Mouse (Mus musculus) heart, postnatal 4 days (tissue): ENCODE data around the gene Mbnl3. TPM values are rescaled to one million over a fixed set of nuclear protein-coding genes. Genes with fewer than 3 reads are reported as not detected.
A peak's percentile ranks its signal among the peaks of the same experiment; 100 is the strongest.

Experiments
- DNase-seq: peaks from one replicate; pipeline ENCODE4 v3.0.0; 2021
- microRNA-seq, 2 experiments: library from miRNA; unstranded; fragments of <30 nt; microRNA quantifications; one replicate each; pipeline ENCODE4 v1.2.0; 2021 to 2022
- total RNA-seq, 2 experiments: library from RNA; stranded (reverse); gene quantifications; 2 replicates each; pipeline ENCODE4 v1.2.3; 2021

The Mbnl3 gene
- total RNA-seq: 10 to 100 TPM in 1 of 2 experiments, 1 to 10 TPM in 1; 9.7 to 10.6 TPM

DNA sequence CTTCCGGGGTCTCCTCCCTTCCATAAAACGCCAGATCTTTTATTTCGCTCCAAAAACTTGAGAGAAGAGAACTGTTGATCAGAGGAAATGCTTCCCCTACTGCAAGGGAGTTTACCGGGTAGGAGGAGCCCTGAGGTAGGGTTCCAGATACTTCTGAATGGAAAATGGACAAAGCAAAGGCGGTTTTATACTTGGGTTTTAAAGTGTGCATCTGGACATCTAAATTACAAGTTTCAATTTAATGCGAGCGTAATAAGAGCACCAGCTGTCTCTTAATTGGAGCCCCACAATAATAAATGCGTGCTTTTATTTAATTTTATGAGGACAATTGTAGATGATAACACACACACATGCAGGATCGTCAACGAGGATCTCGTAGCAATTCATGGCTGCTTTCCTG is at the start of gene Mbnl3:
Mbnl3 (minus strand) TSS at position 101 of the 400 bp plus-strand sequence.
- DNase-seq: no peak

- DNase-seq: peak; percentile 53
Observed at GRCm38 (mm10) chrX:51205548-51206324, 596 bp downstream of the Mbnl3 start.

DNA sequence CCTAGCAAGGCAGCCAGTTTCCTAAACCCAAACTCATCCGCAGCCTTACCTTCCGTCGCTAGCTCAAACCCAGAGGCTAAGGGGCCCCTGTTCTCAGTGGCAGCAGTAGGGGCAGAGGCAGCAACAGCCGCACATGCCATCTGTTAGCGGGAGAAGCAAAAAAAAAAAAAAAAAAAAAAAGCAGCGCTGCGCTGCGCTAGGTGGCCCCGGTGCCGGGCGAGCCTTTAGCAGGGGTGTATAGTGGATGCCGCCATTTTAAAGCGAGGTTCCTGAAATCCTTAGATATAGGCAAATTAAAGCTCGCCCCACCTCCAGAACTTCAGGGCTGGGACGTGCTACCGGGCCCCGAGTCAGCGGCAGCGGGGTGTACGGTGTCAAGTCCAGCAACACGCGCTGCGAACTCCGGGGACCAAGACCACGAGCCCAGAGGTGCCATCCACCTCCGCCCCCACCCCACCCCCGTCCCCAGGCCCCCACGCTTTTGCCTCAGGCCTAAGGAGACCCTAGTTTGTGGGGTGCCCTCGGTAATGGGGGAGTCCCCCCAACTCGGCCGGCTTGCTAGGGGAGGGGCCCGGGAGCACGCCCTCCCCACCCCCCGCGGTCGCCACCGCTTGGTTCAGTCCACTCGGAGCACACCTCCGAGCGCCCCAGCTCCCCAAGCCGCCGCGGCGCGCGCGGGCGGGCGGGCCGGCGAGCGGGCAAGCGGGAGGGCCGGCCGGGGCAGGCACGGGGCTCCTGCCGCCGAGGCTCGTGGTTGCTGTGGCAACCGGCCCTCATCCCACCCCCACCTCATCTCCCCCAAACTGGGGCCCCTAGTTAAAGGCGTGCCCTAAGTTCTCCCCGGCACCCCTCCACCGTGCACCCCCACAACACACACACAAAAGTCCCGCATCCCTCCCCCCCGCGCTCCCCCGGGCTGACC is 1.4 kb downstream of the Mbnl3 start:
- peak; percentile 52 for DNase-seq

GRCm38 (mm10) chrX:51197012-51197411 is 9.3 kb downstream of the Mbnl3 start:
- no peak for DNase-seq

GRCm38 (mm10) chrX:51171914-51172313 is 34.4 kb downstream of the Mbnl3 start:
- DNase-seq: no peak

- peak; percentile 28 for DNase-seq
Observed at GRCm38 (mm10) chrX:51171413-51171812, 34.9 kb downstream of the Mbnl3 start.

DNA sequence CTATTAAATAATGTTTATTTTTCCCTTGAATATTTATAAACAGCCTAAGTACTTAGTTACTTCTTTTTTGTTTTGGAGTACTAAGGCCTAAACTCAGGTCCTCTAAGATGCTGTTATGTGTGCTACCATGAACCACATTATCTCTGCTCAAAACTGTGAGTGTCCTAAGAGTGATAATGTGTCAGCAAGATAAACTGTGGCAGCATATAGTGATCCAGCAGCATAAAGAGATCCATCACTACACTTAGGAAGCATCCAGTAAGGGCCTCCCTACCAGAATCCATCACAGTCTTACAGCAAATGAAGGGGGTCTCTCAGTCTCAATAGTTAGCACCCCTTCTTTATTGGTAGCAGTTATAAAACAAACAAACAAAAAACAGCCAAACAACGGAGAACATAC is 35.9 kb downstream of the Mbnl3 start:
- DNase-seq: no peak

GRCm38 (mm10) chrX:51169476-51170045 is 36.8 kb downstream of the Mbnl3 start:
- DNase-seq: no peak

GRCm38 (mm10) chrX:51167976-51168375 is 38.4 kb downstream of the Mbnl3 start:
- DNase-seq: no peak

GRCm38 (mm10) chrX:51164766-51165165 is 41.6 kb downstream of the Mbnl3 start:
- no peak for DNase-seq

DNA sequence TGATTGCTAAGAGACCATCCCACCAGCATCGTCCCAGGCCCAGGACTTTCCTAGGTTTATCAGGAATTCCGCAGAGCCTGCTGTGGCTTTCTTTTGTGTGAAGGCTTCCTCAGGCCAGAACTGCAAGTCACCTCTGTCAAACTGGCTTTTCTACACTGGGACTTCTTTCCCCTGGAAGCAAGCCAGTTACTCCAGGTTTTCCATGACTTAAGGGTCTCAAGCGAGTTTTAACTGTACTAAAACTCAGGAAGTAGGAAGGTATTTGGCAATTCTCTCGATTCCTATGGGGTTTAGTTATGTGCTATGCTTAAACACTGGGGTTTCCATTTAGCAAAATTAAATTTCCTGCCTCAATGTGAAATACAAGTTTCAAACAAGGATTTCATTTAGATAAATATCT is 57.9 kb downstream of the Mbnl3 start:
- no peak for DNase-seq

DNA sequence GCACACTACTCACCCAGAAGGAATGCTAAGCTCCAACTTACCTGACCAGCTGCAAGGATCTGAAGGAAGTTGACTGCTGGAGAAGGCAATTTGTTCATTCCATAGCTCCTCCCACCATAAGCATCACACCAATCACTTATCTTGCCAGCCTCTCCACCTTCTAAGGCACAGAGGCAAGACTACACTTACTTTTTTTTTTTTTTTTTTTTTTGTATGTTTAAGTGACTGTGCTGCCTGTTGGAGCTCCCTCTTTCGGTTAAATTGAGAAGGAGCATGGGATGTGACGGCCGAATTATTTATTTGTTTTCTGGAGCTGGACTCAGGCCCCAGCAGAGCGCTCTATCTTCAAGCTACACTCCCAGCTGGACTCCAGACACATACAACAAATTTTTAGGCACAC is 60.0 kb downstream of the Mbnl3 start:
- DNase-seq: peak; percentile 40

DNA sequence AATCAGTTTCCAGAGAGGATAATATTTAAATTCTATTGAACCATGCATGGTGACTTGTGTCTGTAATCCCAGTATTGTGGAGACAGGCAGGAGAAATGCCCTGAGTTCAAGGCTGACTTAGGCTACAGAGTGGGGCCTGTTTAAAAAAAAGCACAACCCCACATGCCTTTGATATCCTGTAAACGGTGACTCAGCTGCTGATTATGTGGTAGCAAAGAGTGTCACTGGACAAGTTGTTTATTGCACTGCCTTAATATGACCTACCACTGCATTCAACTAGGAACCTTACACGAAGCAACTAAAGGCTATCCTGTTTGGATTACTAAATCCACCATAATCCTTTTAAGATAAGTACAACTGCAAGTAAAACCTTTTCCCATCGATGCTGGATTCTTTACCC is 66.3 kb downstream of the Mbnl3 start:
- DNase-seq: no peak

GRCm38 (mm10) chrX:51131325-51131724 is 75.0 kb downstream of the Mbnl3 start:
- DNase-seq: no peak

DNA sequence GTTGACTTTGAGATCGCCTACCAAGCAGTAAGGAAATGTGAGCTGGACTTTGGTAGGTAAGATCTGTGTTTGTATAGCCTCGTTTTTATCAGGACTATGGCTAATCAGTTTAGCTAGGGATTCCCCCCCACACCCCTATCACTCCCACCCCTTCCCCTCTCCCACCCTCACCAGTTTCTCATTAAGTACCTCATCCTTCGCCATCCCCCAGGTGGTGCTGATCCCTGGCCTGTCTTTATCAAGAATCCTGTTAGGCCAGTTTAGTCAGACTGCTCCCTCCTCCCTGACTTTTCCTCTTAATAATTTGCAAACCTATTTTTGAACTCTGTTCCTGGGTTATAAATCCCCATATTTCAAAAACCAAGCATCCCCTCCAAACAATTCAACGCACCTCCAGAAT is 103.6 kb downstream of the Mbnl3 start:
- no peak for DNase-seq

DNA sequence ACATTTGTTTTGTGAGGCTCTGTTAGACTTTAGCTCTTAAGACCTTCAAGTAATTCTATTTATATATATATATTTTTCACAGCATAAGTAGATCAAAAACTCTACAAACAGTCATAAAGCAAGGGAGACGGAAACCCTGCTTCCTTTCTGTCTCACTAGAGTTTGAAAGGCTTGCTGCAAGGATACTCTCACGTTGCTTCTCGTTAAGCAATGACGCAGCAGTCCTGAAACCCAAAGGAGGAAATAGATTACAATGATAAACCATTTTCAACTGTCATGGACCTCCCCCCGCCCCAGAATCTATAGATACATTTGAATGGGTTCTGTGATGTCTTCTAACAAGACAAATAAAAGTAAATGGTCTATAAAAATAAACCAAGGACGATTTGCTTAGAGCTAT is 121.4 kb downstream of the Mbnl3 start:
- no peak for DNase-seq

- DNase-seq: no peak
Observed at GRCm38 (mm10) chrX:51084211-51084610, 122.1 kb downstream of the Mbnl3 start.

- peak; percentile 34 for DNase-seq
Observed at GRCm38 (mm10) chrX:51076744-51077143, 129.6 kb downstream of the Mbnl3 start.

Small RNA genes lying within 50 kb of the gene (microRNA-seq; reads per million reads assigned to microRNA genes)
- 0 reads per million in 2 experiments for gene Gm23417

Other genes with a start within 250 kb of the Mbnl3 start
- 10 to 100 TPM; 34.8 to 36.9 TPM for gene Rap2c, start 188.5 kb downstream of the Mbnl3 start, total RNA-seq